Mouse (Mus musculus) liver, embryonic 14.5 days (tissue): ENCODE measurements around the gene Gm34302.

Experiments used
- CTCF ChIP-seq: IDR thresholded peaks from 2 replicates; pipeline ENCODE4 v1.5.1; 2016; ENCODE audit warnings: antibody characterized with exemption, low read depth, control low read depth
- EP300 ChIP-seq: IDR thresholded peaks from 2 replicates; pipeline ENCODE4 v1.6.1; 2016; ENCODE audit warnings: antibody characterized with exemption, low read depth

- TF ChIP-seq EP300, result no peak
- TF ChIP-seq CTCF, result no peak
These were observed 34.0 kb upstream of the Gm34302 start for GRCm38 (mm10) chr3:63517681-63518080.
